Mouse (Mus musculus) splenic B cell, adult 2 months (primary cell): Measurements from ENCODE around the gene Pafah1b2.

Experiments
- DNase-seq: peaks from one replicate; pipeline ENCODE4 v3.0.0-alpha.2; 2011; ENCODE audit warnings: low read depth, low spot score
- H3K27me3 ChIP-seq: 2 replicates; pipeline ENCODE4 v1.6.1; 2012; ENCODE audit warnings: mild to moderate bottlenecking, low read length, moderate library complexity, mixed read lengths; ENCODE audit not compliant: control insufficient read depth, poor library complexity, insufficient read depth, severe bottlenecking
- H3K36me3 ChIP-seq: 2 replicates; pipeline ENCODE4 v1.6.1; 2012; ENCODE audit warnings: mild to moderate bottlenecking, low read length, moderate library complexity, mixed read lengths; ENCODE audit not compliant: control insufficient read depth, poor library complexity, insufficient read depth, severe bottlenecking

Pafah1b2 gene

DNA sequence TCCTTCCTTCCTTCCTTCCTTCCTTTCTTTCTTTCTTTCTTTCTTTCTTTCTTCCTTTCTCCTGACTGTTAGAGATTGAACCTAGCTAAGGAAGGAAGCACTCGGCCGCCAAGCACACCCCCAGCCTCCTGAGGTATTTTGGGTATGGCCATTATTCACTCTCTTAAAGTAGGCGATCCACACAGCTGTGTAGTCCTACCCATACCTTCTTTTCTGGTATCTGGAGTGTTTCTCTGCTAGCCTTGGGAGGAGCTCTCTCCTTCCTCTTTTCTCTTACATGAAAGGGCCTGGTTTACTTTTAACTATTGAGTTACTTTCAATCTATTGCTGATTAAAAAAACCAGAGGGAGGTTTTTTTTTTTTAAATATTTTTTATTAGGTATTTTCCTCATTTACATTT lies 21.4 kb upstream of the Pafah1b2 start:
- no peak for DNase-seq
- Histone ChIP-seq H3K36me3 (no peaks in the 10 kb centered on the region), H3K27me3 (no peaks in the 10 kb centered on the region)

DNA sequence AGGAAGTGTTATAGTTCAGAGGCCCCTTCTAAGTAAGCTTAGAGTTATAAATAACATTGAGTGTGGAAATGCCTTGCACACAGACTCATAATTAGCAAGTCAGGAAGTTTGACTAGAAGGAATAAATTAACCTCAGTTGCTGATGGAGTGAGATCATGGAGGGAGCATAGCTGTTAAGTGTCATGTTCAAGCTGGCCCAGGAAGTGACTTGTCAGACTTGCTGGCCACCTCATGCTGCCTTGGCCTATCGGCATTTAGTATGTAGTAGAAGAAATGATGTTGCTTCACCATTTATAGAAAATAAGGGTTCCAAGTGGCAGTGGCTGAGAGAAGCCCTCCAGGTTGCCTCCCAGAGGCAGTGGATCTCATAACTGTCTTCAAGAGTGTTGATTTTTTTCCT lies 20.6 kb upstream of the Pafah1b2 start:
- DNase-seq = no peak
- no peaks in the 10 kb centered on the region for H3K36me3 ChIP-seq
- no peaks in the 10 kb centered on the region for H3K27me3 ChIP-seq

DNA sequence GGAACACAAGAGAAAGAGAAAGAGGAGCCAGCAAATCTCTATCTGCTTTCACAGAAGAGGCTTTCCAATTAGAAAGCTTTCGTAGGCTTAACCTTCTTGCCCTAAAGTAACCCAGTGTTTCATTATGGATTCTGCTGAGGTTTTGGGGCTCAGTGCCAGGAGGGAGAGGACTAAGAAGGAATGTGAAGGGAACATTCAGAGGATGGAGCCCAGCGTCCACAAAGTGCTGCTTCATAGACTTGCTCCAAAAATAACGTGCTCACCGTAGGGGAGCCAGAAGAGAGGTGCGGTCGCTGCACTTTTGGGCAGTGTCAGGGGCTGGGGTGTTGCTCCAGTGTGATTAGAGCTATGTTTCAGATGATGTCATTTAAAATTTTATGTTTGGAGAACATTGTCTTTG lies 19.7 kb upstream of the Pafah1b2 start:
- Histone ChIP-seq H3K36me3 (no peaks in the 10 kb centered on the region), H3K27me3 (no peaks in the 10 kb centered on the region)
- no peak for DNase-seq

DNA sequence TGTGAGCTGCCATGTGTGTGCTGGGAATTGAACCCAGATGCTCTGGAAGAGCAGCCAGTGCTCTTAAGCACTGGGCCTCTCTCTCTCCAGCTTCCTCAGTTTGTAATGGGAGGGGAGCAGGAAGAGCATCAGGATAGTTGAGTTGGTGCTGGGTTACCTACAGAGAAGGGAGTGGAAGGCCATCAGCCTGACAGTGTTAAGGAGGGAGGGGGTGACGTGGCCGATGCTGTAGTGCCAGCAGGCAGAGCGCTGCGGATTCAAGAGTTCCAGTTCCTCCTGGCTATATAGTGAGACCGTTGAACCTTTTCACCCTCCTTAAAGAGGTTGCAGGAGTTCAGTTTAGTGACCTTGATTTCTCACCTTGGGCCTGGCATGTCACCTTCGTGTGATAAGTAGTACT lies 18.5 kb upstream of the Pafah1b2 start:
- DNase-seq = no peak
- Histone ChIP-seq H3K27me3 (no peaks in the 10 kb centered on the region), H3K36me3 (no peaks in the 10 kb centered on the region)

DNA sequence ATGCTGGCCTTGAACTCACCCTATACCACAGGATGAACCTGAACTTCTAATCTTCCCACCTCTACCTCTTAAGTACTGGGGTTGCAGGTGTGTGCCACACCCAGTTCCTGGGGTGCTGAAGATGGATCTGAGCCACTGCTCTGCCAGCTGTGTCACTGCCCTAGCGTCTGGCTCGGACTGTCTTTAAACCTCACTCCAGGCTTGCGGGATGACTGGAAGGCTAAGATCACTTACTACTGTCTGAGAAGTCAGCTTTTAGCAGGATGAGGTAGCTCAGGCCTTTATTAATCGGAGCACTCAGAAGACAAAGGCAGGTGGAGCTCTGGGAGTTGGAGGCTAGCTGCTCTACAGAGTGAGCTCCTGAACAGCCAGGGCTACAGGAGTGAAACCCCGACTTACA lies 17.7 kb upstream of the Pafah1b2 start:
- Histone ChIP-seq H3K27me3 (no peaks in the 10 kb centered on the region), H3K36me3 (no peaks in the 10 kb centered on the region)
- DNase-seq = no peak

DNA sequence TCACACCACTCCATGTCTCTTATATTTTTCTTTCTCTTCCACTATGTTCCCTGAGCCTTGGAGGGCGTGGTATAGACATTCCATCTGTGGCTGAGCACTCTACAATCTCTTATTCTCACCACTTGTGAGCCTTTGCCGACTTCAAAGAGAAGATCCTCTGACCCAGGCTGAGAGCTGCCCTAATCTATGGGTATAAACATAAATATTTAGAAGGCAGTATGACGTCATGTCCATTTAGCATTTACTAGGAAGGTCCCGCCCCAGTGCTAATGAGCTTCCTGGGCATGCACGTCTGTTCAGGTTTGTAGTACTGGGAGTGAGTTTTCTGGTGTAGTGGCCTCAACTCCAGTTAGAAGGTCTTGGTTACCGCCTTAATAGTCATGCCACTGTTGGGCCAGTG lies 17.0 kb upstream of the Pafah1b2 start:
- DNase-seq = no peak
- Histone ChIP-seq H3K27me3 (no peaks in the 10 kb centered on the region), H3K36me3 (no peaks in the 10 kb centered on the region)

DNA sequence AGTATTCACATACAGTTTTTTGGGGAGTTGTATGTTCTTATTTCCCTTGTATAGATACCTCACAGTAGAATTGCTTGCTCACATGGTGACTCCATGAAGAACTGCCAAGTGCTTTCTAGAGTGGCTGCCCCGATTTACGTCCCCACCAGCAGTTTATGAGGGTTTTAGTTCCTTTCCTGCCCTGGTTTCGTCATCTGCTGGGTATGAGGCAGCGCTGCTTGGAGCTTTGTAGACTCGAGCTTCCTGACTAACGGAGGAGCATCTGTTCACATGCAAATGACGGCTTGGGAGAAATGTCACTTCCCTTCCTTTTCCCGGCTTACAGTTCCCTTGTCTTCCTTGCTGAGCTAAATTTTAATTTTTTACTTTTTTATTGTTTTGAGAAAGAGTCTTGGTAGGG lies 15.5 kb upstream of the Pafah1b2 start:
- H3K36me3 ChIP-seq = no peaks in the 10 kb centered on the region
- no peak for DNase-seq
- H3K27me3 ChIP-seq = no peaks in the 10 kb centered on the region

DNA sequence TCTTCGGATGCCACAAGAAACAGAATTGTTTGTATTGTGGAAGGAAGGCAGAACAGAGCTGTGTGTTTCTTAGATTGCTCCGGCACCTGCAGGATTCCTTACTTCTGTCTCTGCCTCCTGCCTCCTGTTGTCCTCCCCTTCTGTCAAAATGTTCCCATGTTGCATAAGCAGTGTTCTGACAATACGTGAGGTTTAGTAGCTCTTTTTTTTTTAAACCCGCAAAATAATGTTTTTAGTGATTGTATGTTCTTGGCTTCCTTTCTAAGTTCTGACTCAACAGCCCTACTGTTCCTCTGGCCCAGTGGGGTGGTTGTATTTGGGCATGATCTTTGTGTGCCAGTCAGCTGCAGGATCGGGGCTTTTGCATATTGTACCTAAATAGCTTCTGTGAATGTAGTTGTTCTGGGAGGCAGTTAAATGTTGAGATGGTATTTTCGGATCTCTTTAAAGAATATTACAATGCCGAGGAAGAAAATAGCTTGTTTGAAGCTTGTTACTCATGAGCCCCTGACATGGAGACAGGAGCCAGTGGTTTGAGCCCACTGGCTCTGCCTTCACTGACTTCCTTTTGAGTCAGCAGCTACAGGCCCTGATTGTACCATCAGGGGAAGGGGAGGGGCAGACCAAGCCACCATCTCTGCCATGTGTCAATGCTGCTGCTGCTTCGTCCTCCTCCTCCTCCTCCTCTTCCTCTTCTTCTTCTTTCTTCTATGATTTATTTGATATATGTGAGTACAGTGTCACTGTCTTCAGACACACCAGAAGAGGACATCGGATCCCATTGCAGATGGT lies 13.8 kb upstream of the Pafah1b2 start:
- no peak for DNase-seq
- no peaks in the 10 kb centered on the region for H3K27me3 ChIP-seq
- H3K36me3 ChIP-seq = no peaks in the 10 kb centered on the region

DNA sequence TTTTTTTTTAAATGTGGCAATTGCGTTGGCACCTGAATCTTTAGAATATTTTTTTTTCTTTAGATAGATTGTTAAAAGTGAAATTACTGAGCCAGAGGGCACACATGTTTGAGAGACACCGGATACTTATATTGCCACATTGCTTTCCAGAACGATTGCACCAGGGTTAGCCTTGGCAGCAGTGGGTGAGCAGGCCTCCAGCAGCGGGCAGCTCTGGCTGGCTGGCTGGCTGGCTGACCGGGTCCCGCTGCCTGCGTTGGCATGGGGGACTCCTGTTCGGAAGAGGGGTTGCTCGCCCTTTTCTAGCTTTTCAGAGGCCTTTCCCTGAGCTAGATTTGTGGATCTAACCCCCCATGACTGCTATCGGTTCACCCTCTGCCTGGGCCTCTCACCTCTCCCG lies 11.1 kb upstream of the Pafah1b2 start:
- Histone ChIP-seq H3K27me3 (no peaks in the 10 kb centered on the region), H3K36me3 (no peaks in the 10 kb centered on the region)
- DNase-seq = no peak

DNA sequence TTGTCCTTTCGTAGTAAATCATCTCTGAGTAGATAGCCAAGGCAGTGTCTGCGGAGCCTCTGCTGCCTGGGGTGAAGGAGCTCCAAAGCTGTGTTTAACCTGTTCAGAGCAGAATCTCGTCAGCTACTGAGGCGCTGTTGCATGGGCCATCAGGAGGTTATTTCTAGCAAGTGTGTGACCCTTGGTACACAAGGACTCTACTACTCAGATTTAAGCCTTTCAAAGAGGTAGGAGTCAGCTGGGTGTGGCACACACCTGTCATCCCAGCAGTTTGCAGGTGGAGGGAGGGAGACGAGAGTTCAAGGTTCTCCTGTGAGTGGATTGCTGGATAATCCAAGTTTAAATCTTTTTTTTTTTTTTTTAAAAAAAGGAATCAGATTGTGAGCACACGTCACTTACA lies 7.5 kb upstream of the Pafah1b2 start:
- no peak for DNase-seq
- no peaks in the 10 kb centered on the region for H3K27me3 ChIP-seq
- 0 out of 2 replicates have a peak, but pooled peaks cover 2% of the 10 kb centered on the region for H3K36me3 ChIP-seq

DNA sequence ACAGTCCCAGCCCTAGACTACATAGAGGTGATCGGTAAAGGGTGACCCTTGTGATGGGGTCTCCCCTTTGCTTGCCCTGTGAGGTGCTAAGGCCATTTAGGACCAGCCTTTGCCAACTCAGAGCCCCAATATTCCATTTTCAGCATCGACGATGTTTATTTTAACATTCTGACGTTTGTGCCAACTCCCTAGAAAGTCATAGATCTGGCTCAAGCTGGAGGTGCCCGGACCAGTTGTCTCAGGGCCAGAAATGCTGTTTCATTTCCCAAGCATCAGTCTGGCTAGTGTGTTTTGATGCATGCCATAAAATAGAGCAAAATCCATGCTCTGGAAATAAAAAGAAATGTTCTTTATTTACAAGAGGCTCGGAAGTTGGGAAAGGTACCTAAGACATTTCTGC lies 5.8 kb upstream of the Pafah1b2 start:
- H3K27me3 ChIP-seq = no peaks in the 10 kb centered on the region
- H3K36me3 ChIP-seq = 0 out of 2 replicates have a peak, but pooled peaks cover 2% of the 10 kb centered on the region
- no peak for DNase-seq

DNA sequence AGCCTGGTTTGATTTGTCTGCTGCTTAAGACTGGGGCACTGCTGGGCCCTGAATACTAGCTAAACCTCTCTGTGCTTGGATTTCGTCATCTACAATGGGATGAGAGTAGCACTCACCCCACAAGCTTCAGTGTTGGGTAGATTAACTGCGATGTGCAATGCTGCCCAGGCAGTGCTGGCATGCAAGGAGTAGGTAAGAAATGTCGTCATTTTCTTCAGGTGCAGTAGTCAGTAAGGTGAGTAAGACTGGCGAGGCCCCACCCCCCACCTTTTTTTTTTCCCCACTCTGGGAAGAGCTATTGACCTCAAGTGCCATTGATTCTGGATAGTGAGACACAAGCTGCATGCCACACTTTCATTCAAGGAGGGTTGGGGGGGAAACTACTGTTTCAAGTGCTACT lies 3.9 kb upstream of the Pafah1b2 start:
- Histone ChIP-seq H3K36me3 (0 out of 2 replicates have a peak, but pooled peaks cover 2% of the 10 kb centered on the region), H3K27me3 (no peaks in the 10 kb centered on the region)
- DNase-seq = no peak

DNA sequence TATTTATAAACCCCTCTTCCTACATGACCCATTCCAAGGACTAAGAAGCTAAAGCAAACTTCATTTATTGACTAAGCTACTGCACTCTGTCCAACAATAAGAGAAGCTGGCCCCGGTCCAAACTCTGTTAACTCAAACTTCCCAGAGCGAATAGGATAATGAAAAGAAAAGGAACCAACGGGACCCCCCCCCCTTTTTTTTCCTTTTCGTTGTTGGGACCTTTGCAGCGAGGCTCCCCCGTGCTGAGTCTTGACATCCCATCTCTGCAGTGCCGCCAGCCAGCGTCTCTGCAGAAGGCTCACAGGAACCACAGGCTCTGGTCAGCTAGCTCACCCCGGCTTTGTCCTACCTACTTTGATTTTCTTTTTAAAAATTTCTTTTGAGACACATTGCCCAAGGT lies 3.3 kb upstream of the Pafah1b2 start:
- 0 out of 2 replicates have a peak, but pooled peaks cover 2% of the 10 kb centered on the region for H3K36me3 ChIP-seq
- no peak for DNase-seq
- no peaks in the 10 kb centered on the region for H3K27me3 ChIP-seq

DNA sequence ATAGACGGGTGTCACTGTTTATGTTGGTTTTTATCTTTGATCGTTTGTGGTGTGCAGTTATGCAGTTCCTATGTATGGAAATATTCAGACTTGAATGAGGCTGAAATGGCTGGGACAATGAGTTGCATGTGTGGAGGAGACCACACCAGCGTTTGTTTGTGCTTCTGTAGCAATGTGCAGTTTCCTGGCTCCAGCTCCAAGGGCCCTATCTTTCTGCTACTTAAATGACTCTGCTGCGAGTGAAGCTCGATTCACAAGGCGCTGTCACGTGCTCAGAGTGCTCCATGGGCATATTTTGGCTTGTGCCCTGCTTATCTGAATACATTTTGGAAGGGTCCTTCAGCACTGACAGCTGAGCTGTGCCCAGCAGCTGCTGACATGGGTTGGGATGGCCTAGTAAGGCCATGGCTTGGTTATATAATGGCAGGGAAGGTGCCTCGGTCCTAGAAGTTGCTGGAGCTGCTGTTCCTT lies 2.6 kb upstream of the Pafah1b2 start:
- Histone ChIP-seq H3K27me3 (no peaks in the 10 kb centered on the region), H3K36me3 (0 out of 2 replicates have a peak, but pooled peaks cover 2% of the 10 kb centered on the region)
- DNase-seq = no peak

DNA sequence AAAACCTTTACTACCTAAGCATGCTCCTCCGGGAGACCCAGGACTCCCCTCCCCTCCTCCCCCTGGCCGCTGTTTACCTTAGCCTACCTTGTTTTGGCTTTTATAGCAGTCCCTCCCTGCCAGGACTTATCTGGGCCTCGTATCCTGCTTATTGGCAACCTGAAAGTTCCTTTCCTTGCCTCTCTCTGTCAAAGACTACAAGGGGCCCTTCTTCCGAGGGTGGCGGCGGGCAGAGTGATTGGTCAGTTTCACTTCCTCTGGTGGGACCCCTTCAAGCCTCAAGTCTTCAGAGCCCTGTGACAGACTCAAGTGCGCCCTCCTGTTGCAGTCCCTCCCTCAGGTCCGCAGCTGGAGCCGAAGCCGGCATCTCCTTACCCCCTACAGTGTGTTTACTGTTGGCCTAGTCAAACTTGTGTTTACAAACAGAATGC lies 1.8 kb upstream of the Pafah1b2 start:
- peak; percentile 93 for DNase-seq
- Histone ChIP-seq H3K27me3 (no peaks in the 10 kb centered on the region), H3K36me3 (0 out of 2 replicates have a peak, but pooled peaks cover 2% of the 10 kb centered on the region)

DNA sequence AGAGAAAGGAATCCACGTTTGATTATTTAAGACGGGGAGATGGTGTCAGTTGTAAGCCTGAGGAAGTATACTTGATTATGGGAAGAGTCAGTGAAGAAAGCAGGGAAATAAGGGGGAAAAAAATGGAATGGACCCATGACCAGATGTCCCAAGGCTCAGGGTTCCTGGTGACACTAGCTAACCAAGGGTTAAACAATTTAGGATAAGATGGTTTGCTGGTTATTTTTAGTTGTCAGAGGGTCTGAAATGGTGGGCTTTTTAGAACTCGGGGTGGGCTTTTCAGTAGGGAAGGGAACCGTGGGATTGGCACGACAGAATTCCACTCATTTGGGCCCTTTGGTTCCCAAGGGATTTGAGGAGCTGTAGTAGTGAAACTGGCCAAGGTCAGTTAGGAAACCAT lies 1.1 kb upstream of the Pafah1b2 start:
- H3K27me3 ChIP-seq = no peaks in the 10 kb centered on the region
- H3K36me3 ChIP-seq = 0 out of 2 replicates have a peak, but pooled peaks cover 2% of the 10 kb centered on the region
- peak; percentile 17 for DNase-seq
